In the genomic region with DNA sequence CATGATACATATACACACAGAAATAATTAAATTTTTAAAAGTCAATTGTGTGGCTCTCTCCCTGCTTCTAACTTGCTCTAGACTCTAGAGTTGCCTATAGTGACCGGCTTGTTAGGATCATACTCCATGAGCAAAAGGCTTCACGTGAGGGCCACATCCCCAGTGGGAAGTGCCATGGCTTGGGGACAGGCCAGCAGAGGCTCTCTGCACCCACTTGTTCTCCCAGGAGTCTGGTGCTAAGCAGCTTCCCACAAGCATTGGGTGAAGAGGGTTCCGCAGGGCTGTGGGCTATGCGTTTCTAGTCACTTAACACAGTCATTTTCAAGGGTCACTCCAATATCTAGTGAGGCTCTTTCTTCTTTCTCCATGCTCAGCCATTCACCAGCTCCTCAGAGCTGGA, we compare ENCODE assay signal across 10 mouse cellular contexts. TPM values are rescaled to one million over a fixed set of nuclear protein-coding genes. Genes with fewer than 3 reads are reported as not detected.
DNase-seq lines count a peak whose midpoint lies in the region; ATAC-seq lines count a peak whose summit lies in the region.
"Had no signal": no experiment of that assay in that cellular context is flagged by ENCODE, and none has a peak within 500 bp of the region (broad histone marks: within the 10 kb centered on the region; RNA-seq: fewer than 3 reads in every experiment).

No protein-coding gene starts in this region.

- peaks cover 56% of the 10 kb centered on the region for H3K4me1 ChIP-seq in heart, embryonic 11.5 days (ENCODE audit: control insufficient read depth, insufficient read depth, low read length)
- peaks cover 70% of the 10 kb centered on the region for H3K4me1 ChIP-seq in midbrain, embryonic 10.5 days
- peaks cover 48% of the 10 kb centered on the region for H3K4me1 ChIP-seq in midbrain, embryonic 13.5 days (replicated peaks)
- H3K4me1 ChIP-seq in liver, embryonic 16.5 days (ENCODE audit: control insufficient read depth, low read depth, low read length): peaks cover 62% of the 10 kb centered on the region
- peaks cover 62% of the 10 kb centered on the region for H3K4me1 ChIP-seq in stomach, embryonic 15.5 days

- 85% methylated on average over 4 of the region's 4 CpGs for WGBS in heart, embryonic 11.5 days (ENCODE audit: insufficient replicate concordance)
- WGBS in midbrain, embryonic 10.5 days: 85% methylated on average over 4 of the region's 4 CpGs
- WGBS in midbrain, embryonic 13.5 days: 89% methylated on average over 4 of the region's 4 CpGs
- WGBS in liver, embryonic 16.5 days (ENCODE audit: insufficient replicate concordance): 70% methylated on average over 4 of the region's 4 CpGs
- WGBS in stomach, embryonic 15.5 days: 83% methylated on average over 4 of the region's 4 CpGs

- no peak for DNase-seq in heart, postnatal 14 days
- DNase-seq in midbrain, embryonic 10.5 days (ENCODE audit: low spot score): no peak
- DNase-seq in layer of hippocampus, postnatal 10 days (ENCODE audit: low spot score in 2 of 2): no peak
- no peak for DNase-seq in cerebellum, postnatal 25 days
- DNase-seq: thymus, postnatal 25 days had no signal

- H3K4me2 ChIP-seq in heart, embryonic 11.5 days: no peak overlapping the region
- no peak overlapping the region; the same call in none of the 2 replicates for H3K4me2 ChIP-seq in midbrain, embryonic 13.5 days (replicated peaks)
- H3K4me2 ChIP-seq in liver, embryonic 16.5 days (ENCODE audit: low read depth, low read length): peak overlapping the region; percentile 97; the same call in 1 of the 2 replicates
- H3K4me2 ChIP-seq in stomach, embryonic 15.5 days: peak overlapping the region; percentile 67
- H3K4me2 ChIP-seq: midbrain, embryonic 12.5 days had no signal

- H3K27ac ChIP-seq in heart, embryonic 11.5 days (ENCODE audit: low read depth, low read length): 0 out of 2 replicates have a peak overlapping the region, but pooled peaks have one; percentile 8
- peak overlapping the region; percentile 81 for H3K27ac ChIP-seq in midbrain, embryonic 10.5 days (replicated peaks)
- H3K27ac ChIP-seq in midbrain, embryonic 13.5 days: no peak overlapping the region
- peak overlapping the region; percentile 90 for H3K27ac ChIP-seq in liver, embryonic 16.5 days (ENCODE audit: low read length)
- peak overlapping the region; percentile 96 for H3K27ac ChIP-seq in stomach, embryonic 15.5 days
- H3K27ac ChIP-seq: midbrain, embryonic 12.5 days had no signal

- H3K9me3 ChIP-seq in heart, embryonic 11.5 days (replicated peaks; ENCODE audit: control insufficient read depth, low read length): no peaks in the 10 kb centered on the region
- H3K9me3 ChIP-seq in midbrain, embryonic 10.5 days (replicated peaks): no peaks in the 10 kb centered on the region
- no peaks in the 10 kb centered on the region for H3K9me3 ChIP-seq in midbrain, embryonic 13.5 days
- no peaks in the 10 kb centered on the region for H3K9me3 ChIP-seq in liver, embryonic 16.5 days (replicated peaks; ENCODE audit: control insufficient read depth, low read length)
- no peaks in the 10 kb centered on the region for H3K9me3 ChIP-seq in stomach, embryonic 15.5 days
- H3K9me3 ChIP-seq: midbrain, embryonic 12.5 days had no signal

- H3K27me3 ChIP-seq in heart, embryonic 11.5 days (ENCODE audit: control insufficient read depth, insufficient read depth, low read length): no peaks in the 10 kb centered on the region
- peaks cover 29% of the 10 kb centered on the region for H3K27me3 ChIP-seq in midbrain, embryonic 10.5 days (ENCODE audit: low read depth, poor library complexity, severe bottlenecking)
- peaks cover 13% of the 10 kb centered on the region for H3K27me3 ChIP-seq in midbrain, embryonic 13.5 days
- no peaks in the 10 kb centered on the region for H3K27me3 ChIP-seq in liver, embryonic 16.5 days (ENCODE audit: control insufficient read depth, insufficient read depth, low read depth, low read length)
- H3K27me3 ChIP-seq in stomach, embryonic 15.5 days (replicated peaks): no peaks in the 10 kb centered on the region

- no peak overlapping the region for H3K4me3 ChIP-seq in heart, embryonic 11.5 days (ENCODE audit: low read depth, low read length)
- peak overlapping the region; percentile 31; the same call in 1 of the 2 replicates for H3K4me3 ChIP-seq in midbrain, embryonic 10.5 days
- H3K4me3 ChIP-seq in midbrain, embryonic 13.5 days (replicated peaks): no peak overlapping the region
- H3K4me3 ChIP-seq in liver, embryonic 16.5 days (ENCODE audit: low read depth, low read length): no peak overlapping the region
- H3K4me3 ChIP-seq in stomach, embryonic 15.5 days (replicated peaks): peak overlapping the region; percentile 63; the same call in 1 of the 2 replicates
- H3K4me3 ChIP-seq: midbrain, embryonic 12.5 days had no signal

- intact Hi-C loops in heart, postnatal 14 days (cut with DNase I): no loop called here

- no peaks in the 10 kb centered on the region for H3K36me3 ChIP-seq in heart, embryonic 11.5 days (ENCODE audit: control insufficient read depth, insufficient read depth, low read length)
- no peaks in the 10 kb centered on the region for H3K36me3 ChIP-seq in midbrain, embryonic 10.5 days
- H3K36me3 ChIP-seq in midbrain, embryonic 13.5 days: no peaks in the 10 kb centered on the region
- no peaks in the 10 kb centered on the region for H3K36me3 ChIP-seq in liver, embryonic 16.5 days (ENCODE audit: control insufficient read depth, insufficient read depth)
- no peaks in the 10 kb centered on the region for H3K36me3 ChIP-seq in stomach, embryonic 15.5 days
- H3K36me3 ChIP-seq: midbrain, embryonic 12.5 days had no signal

- no peak for ATAC-seq in heart, embryonic 11.5 days (replicated peaks; ENCODE audit: insufficient number of reproducible peaks, low FRiP score, low TSS enrichment)
- ATAC-seq in midbrain, embryonic 13.5 days: no peak
- no peak for ATAC-seq in liver, embryonic 16.5 days (ENCODE audit: low read depth)
- ATAC-seq in stomach, embryonic 15.5 days (ENCODE audit: insufficient read depth, low FRiP score, low read depth): no peak

- no peak overlapping the region for H3K9ac ChIP-seq in heart, embryonic 11.5 days (ENCODE audit: low read depth, low read length)
- H3K9ac ChIP-seq in midbrain, embryonic 13.5 days (replicated peaks): no peak overlapping the region
- 0 out of 2 replicates have a peak overlapping the region, but pooled peaks have one; percentile 12 for H3K9ac ChIP-seq in liver, embryonic 16.5 days (ENCODE audit: low read depth, low read length)
- no peak overlapping the region for H3K9ac ChIP-seq in stomach, embryonic 15.5 days
- H3K9ac ChIP-seq: midbrain, embryonic 12.5 days had no signal

RNA-seq across cellular contexts. Expression of gene Per2, which starts 2.0 kb away (rescaled TPM):
- polyA plus RNA-seq in heart, embryonic 11.5 days (2014; fragmentation: Nextera tagmentation; extraction: Ambion mirVana): 2.8 and 4.5 TPM in 2 replicates
- 10 to 100 TPM; 12.3 to 18.9 TPM for total RNA-seq in heart, postnatal 14 days (2021)
- polyA plus RNA-seq in midbrain, embryonic 10.5 days (2016; fragmentation: Nextera tagmentation; extraction: Ambion mirVana): 2.5 and 4.0 TPM in 2 replicates
- 4.4 and 4.7 TPM in 2 replicates for polyA plus RNA-seq in midbrain, embryonic 13.5 days (2015; fragmentation: Nextera tagmentation; extraction: Ambion mirVana)
- polyA plus RNA-seq in liver, embryonic 16.5 days (2015; fragmentation: Nextera tagmentation; extraction: Ambion mirVana): 3.6 and 4.1 TPM in 2 replicates
- polyA plus RNA-seq in stomach, embryonic 15.5 days (2015; fragmentation: Nextera tagmentation; extraction: Ambion mirVana): 5.4 and 6.5 TPM in 2 replicates
- total RNA-seq in layer of hippocampus, postnatal 10 days (2021): 10 to 100 TPM; 16.1 to 18.6 TPM

RNA-seq across cellular contexts. Expression of gene Traf3ip1, which starts 37.3 kb away (rescaled TPM):
- polyA plus RNA-seq in heart, embryonic 11.5 days (2014; fragmentation: Nextera tagmentation; extraction: Ambion mirVana): 2.6 and 4.3 TPM in 2 replicates
- 1 to 10 TPM; 4.6 to 5.9 TPM for total RNA-seq in heart, postnatal 14 days (2021)
- 10.5 and 12.9 TPM in 2 replicates for polyA plus RNA-seq in midbrain, embryonic 10.5 days (2016; fragmentation: Nextera tagmentation; extraction: Ambion mirVana)
- polyA plus RNA-seq in midbrain, embryonic 13.5 days (2015; fragmentation: Nextera tagmentation; extraction: Ambion mirVana): 10.8 and 11.3 TPM in 2 replicates
- 1.5 and 2.0 TPM in 2 replicates for polyA plus RNA-seq in liver, embryonic 16.5 days (2015; fragmentation: Nextera tagmentation; extraction: Ambion mirVana)
- 7.8 and 8.4 TPM in 2 replicates for polyA plus RNA-seq in stomach, embryonic 15.5 days (2015; fragmentation: Nextera tagmentation; extraction: Ambion mirVana)
- 10 to 100 TPM; 12.9 to 14.9 TPM for total RNA-seq in layer of hippocampus, postnatal 10 days (2021)

RNA-seq across cellular contexts. Expression of gene Hes6, which starts 43.3 kb away (rescaled TPM):
- polyA plus RNA-seq in heart, embryonic 11.5 days (2014; fragmentation: Nextera tagmentation; extraction: Ambion mirVana): 55.2 and 55.7 TPM in 2 replicates
- total RNA-seq in heart, postnatal 14 days (2021): 10 to 100 TPM; 16.8 to 20.1 TPM
- polyA plus RNA-seq in midbrain, embryonic 10.5 days (2016; fragmentation: Nextera tagmentation; extraction: Ambion mirVana): 213 and 329 TPM in 2 replicates
- 316 and 357 TPM in 2 replicates for polyA plus RNA-seq in midbrain, embryonic 13.5 days (2015; fragmentation: Nextera tagmentation; extraction: Ambion mirVana)
- 18.6 and 19.7 TPM in 2 replicates for polyA plus RNA-seq in liver, embryonic 16.5 days (2015; fragmentation: Nextera tagmentation; extraction: Ambion mirVana)
- 82.9 and 89.5 TPM in 2 replicates for polyA plus RNA-seq in stomach, embryonic 15.5 days (2015; fragmentation: Nextera tagmentation; extraction: Ambion mirVana)
- total RNA-seq in layer of hippocampus, postnatal 10 days (2021): 10 to 100 TPM; 31.4 to 36.0 TPM

RNA-seq across cellular contexts. Expression of gene Ilkap, which starts 58.5 kb away (rescaled TPM):
- polyA plus RNA-seq in heart, embryonic 11.5 days (2014; fragmentation: Nextera tagmentation; extraction: Ambion mirVana): 110 and 122 TPM in 2 replicates
- total RNA-seq in heart, postnatal 14 days (2021): 10 to 100 TPM; 45.4 to 46.7 TPM
- 173 and 177 TPM in 2 replicates for polyA plus RNA-seq in midbrain, embryonic 10.5 days (2016; fragmentation: Nextera tagmentation; extraction: Ambion mirVana)
- polyA plus RNA-seq in midbrain, embryonic 13.5 days (2015; fragmentation: Nextera tagmentation; extraction: Ambion mirVana): 148 and 155 TPM in 2 replicates
- polyA plus RNA-seq in liver, embryonic 16.5 days (2015; fragmentation: Nextera tagmentation; extraction: Ambion mirVana): 57.6 and 63.2 TPM in 2 replicates
- 119 and 128 TPM in 2 replicates for polyA plus RNA-seq in stomach, embryonic 15.5 days (2015; fragmentation: Nextera tagmentation; extraction: Ambion mirVana)
- 10 to 100 TPM; 60.1 to 78.9 TPM for total RNA-seq in layer of hippocampus, postnatal 10 days (2021)

Comparison
In these comparisons a context has a peak if more than half of its experiments do, and no peak if none do; other contexts are left out.
1. H3K4me3 ChIP-seq: peak in midbrain, embryonic 10.5 days (single experiment) and stomach, embryonic 15.5 days (single experiment); none in heart, embryonic 11.5 days (single experiment), midbrain, embryonic 13.5 days (single experiment) and liver, embryonic 16.5 days (single experiment).
2. H3K4me2 ChIP-seq: peak in liver, embryonic 16.5 days (single experiment) and stomach, embryonic 15.5 days (single experiment); none in heart, embryonic 11.5 days (single experiment) and midbrain, embryonic 13.5 days (single experiment).